Mouse (Mus musculus): ENCODE measurements around the gene Gabbr2. TPM values are rescaled to one million over a fixed set of nuclear protein-coding genes. Genes with fewer than 3 reads are reported as not detected.

The Gabbr2 gene
- polyA plus RNA-seq, 1 experiment from 2014 or later, result 13.9 TPM

DNA sequence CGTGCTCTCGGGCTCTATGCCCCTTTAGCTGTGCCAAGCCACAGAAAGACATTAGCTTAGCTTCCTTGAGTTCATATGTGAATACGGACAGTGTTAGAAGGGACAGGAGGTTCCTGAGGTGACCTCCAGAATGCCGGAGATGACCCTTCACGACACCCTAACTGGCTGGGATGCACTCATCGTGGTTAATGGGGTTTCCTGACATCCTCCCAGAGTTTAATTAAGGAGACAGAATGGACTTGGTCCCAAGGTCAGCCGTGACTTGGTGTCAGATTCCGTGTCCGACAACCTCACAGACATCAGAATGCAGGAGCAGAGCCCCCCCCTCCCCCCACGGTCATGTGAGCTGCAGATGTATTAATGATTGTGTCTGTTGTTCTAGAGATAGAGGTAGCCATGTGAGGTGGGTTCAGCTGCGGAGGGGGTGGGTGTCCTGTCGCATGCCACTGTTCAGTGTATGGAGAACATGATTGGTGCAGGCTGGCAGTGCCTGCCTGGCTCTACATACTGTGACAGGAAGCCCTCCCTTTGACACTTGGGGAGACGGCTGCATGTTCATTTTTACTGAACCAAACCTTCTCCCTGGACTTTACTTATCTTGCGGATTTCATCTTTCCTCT, 303.4 kb downstream of the Gabbr2 start:
- no peak for ATAC-seq
- WGBS, result 87% methylated on average over 14 of the region's 14 CpGs

DNA sequence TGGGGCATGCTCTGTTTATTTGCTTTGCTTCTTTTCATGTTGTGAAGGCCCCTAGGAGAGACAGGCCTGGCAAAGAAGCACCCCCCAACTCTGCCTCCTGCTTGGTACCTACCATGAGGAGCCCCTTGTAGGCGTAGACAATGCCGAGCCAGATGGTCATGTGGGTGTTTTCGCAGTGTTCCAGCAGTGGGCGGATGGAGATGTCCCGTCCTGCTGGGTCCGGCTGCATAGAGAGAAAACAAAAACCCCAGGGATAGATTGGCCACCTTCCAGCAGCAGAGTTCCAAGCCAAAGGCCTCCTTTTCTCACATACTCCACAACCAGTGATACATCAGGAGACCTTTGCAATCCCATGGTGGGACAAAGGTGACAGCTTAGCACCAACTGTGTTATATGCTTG, 307.5 kb downstream of the Gabbr2 start:
- ATAC-seq, result peak; percentile 59; the same call in 1 of the 2 replicates
- no peak overlapping the region for H3K4me3 ChIP-seq (ENCODE audit: low read depth, low read length)
- H3K36me3 ChIP-seq (ENCODE audit: control insufficient read depth, insufficient read depth, low read length), result peaks cover 14% of the 10 kb centered on the region
- H3K4me1 ChIP-seq (ENCODE audit: control insufficient read depth, insufficient read depth, low read length), result no peaks in the 10 kb centered on the region
- H3K9ac ChIP-seq (ENCODE audit: low read depth, low read length), result no peak overlapping the region
- H3K9me3 ChIP-seq (replicated peaks; ENCODE audit: control insufficient read depth, low read length, poor library complexity, severe bottlenecking), result no peaks in the 10 kb centered on the region
- H3K27me3 ChIP-seq (ENCODE audit: control insufficient read depth, insufficient read depth, low read depth, low read length), result no peaks in the 10 kb centered on the region
- H3K27ac ChIP-seq (ENCODE audit: low read length), result no peak overlapping the region; the same call in 1 of the 2 replicates
- H3K4me2 ChIP-seq (ENCODE audit: low read length), result no peak overlapping the region
- 56% methylated on average over 6 of the region's 6 CpGs for WGBS

More for the DNA sequence above, 303.4 kb downstream of the Gabbr2 start:
- Histone ChIP-seq H3K9me3 (replicated peaks; ENCODE audit: control insufficient read depth, low read length, poor library complexity, severe bottlenecking) (no peaks in the 10 kb centered on the region), H3K4me2 (ENCODE audit: low read length) (no peak overlapping the region), H3K9ac (ENCODE audit: low read depth, low read length) (no peak overlapping the region), H3K27ac (ENCODE audit: low read length) (no peak overlapping the region), H3K27me3 (ENCODE audit: control insufficient read depth, insufficient read depth, low read depth, low read length) (no peaks in the 10 kb centered on the region), H3K4me1 (ENCODE audit: control insufficient read depth, insufficient read depth, low read length) (no peaks in the 10 kb centered on the region), H3K4me3 (ENCODE audit: low read depth, low read length) (no peak overlapping the region), H3K36me3 (ENCODE audit: control insufficient read depth, insufficient read depth, low read length) (peaks cover 2% of the 10 kb centered on the region; the same call in 1 of the 2 replicates)

DNA sequence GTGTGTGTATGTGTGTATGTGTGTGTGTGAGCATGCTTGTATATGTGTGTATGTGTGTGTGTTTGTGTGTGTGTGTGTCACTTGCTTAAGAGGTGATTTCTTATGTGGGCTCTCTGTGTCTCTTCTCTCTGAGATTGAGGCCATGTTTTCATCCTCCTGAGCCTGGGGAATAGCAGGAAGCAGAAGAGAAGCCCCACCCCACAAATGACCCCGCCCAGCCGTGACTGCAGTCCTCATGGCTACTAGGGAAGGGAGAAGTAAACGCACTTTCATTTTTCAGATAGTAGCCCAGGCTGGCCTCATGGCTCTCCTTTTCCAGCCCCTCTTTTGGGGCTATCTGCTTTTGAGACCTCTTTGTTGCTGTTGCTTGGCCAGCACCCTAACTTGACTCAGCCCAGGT, 315.0 kb downstream of the Gabbr2 start:
- Histone ChIP-seq H3K9me3 (replicated peaks; ENCODE audit: control insufficient read depth, low read length, poor library complexity, severe bottlenecking) (no peaks in the 10 kb centered on the region), H3K4me3 (ENCODE audit: low read depth, low read length) (no peak overlapping the region), H3K4me2 (ENCODE audit: low read length) (no peak overlapping the region), H3K36me3 (ENCODE audit: control insufficient read depth, insufficient read depth, low read length) (peaks cover 29% of the 10 kb centered on the region), H3K27me3 (ENCODE audit: control insufficient read depth, insufficient read depth, low read depth, low read length) (no peaks in the 10 kb centered on the region), H3K27ac (ENCODE audit: low read length) (no peak overlapping the region), H3K9ac (ENCODE audit: low read depth, low read length) (no peak overlapping the region), H3K4me1 (ENCODE audit: control insufficient read depth, insufficient read depth, low read length) (no peaks in the 10 kb centered on the region)
- ATAC-seq, result no peak
- 70% methylated on average over 3 of the region's 3 CpGs for WGBS

DNA sequence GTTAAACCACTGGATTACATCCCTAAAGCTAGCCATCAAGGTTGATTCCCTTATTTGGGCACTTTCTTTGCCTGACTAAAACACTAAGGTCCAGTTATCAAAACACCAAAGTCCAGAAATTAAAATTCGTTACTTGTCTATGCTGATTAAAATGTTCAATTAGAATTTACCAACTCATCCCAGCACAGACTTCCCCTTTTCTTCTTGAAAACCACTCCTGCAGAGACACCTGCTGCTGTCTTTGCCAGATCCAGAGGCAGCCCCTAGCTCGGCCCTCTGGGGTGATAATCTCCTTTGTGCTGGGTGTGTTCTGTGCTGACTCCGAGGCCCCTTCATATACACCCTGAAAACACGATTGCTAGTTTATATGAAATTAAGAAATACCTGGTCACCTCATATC, 315.7 kb downstream of the Gabbr2 start:
- Histone ChIP-seq H3K4me3 (ENCODE audit: low read depth, low read length) (no peak overlapping the region), H3K27me3 (ENCODE audit: control insufficient read depth, insufficient read depth, low read depth, low read length) (no peaks in the 10 kb centered on the region), H3K9ac (ENCODE audit: low read depth, low read length) (no peak overlapping the region), H3K36me3 (ENCODE audit: control insufficient read depth, insufficient read depth, low read length) (peaks cover 31% of the 10 kb centered on the region), H3K4me2 (ENCODE audit: low read length) (no peak overlapping the region), H3K9me3 (replicated peaks; ENCODE audit: control insufficient read depth, low read length, poor library complexity, severe bottlenecking) (no peaks in the 10 kb centered on the region), H3K4me1 (ENCODE audit: control insufficient read depth, insufficient read depth, low read length) (no peaks in the 10 kb centered on the region), H3K27ac (ENCODE audit: low read length) (no peak overlapping the region)
- ATAC-seq, result no peak
- WGBS, result 26% methylated on average over 4 of the region's 4 CpGs

DNA sequence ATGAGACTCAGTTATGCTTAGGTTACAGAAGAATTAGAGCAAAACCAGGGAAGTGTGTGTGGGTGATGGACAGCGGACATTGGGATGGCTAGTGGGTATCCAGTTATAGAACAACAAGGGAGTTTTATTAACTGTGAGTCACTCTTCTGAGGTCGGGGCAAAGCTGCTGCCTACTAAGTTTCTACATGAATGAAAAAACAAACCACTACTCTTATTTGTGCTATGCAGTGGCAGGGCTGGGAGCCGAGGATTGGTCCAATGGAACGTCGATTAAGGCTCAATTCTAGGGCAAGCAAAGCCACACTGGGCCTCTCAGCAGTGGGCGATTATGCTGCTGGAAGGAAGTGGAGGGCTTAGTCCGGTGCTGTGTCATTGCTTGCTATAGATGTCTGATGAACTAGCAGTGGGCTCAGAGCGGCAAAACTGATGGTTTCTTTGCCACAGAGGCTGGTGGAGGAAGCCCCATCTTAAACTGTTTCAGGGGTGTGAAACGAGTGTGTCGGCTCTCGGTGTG, 316.3 kb downstream of the Gabbr2 start:
- Histone ChIP-seq H3K27ac (ENCODE audit: low read length) (no peak overlapping the region), H3K9ac (ENCODE audit: low read depth, low read length) (no peak overlapping the region), H3K9me3 (replicated peaks; ENCODE audit: control insufficient read depth, low read length, poor library complexity, severe bottlenecking) (no peaks in the 10 kb centered on the region), H3K36me3 (ENCODE audit: control insufficient read depth, insufficient read depth, low read length) (peaks cover 27% of the 10 kb centered on the region), H3K4me2 (ENCODE audit: low read length) (no peak overlapping the region), H3K27me3 (ENCODE audit: control insufficient read depth, insufficient read depth, low read depth, low read length) (no peaks in the 10 kb centered on the region), H3K4me1 (ENCODE audit: control insufficient read depth, insufficient read depth, low read length) (no peaks in the 10 kb centered on the region), H3K4me3 (ENCODE audit: low read depth, low read length) (no peak overlapping the region)
- WGBS, result 54% methylated on average over 11 of the region's 11 CpGs
- no peak for ATAC-seq

DNA sequence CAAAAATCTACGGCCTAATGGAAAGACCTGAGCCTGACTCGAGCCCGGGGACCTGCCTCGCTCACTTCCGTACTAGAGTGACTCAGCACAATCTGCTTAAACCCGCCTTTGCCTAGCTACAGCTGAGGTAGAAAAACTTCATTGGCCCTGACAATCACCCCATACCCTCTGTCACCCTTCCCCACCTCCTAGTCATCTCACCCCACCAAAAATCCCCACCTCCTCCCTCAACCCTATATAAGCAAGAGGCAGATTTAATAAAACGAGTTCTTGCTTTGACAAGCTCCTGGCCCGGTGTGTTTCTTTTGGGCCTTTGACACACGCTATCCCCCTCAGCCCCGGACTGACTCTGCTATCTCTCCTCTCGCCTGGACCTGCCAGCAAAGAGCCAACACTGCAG, 323.1 kb downstream of the Gabbr2 start:
- no peak overlapping the region for H3K9ac ChIP-seq (ENCODE audit: low read depth, low read length)
- no peaks in the 10 kb centered on the region for H3K27me3 ChIP-seq (ENCODE audit: control insufficient read depth, insufficient read depth, low read depth, low read length)
- no peak overlapping the region; the same call in 1 of the 2 replicates for H3K27ac ChIP-seq (ENCODE audit: low read length)
- ATAC-seq, result no peak
- H3K9me3 ChIP-seq (replicated peaks; ENCODE audit: control insufficient read depth, low read length, poor library complexity, severe bottlenecking), result no peaks in the 10 kb centered on the region
- H3K36me3 ChIP-seq (ENCODE audit: control insufficient read depth, insufficient read depth, low read length), result peaks cover 18% of the 10 kb centered on the region
- no peak overlapping the region for H3K4me3 ChIP-seq (ENCODE audit: low read depth, low read length)
- 64% methylated on average over 11 of the region's 11 CpGs for WGBS
- H3K4me1 ChIP-seq (ENCODE audit: control insufficient read depth, insufficient read depth, low read length), result peaks cover 6% of the 10 kb centered on the region; the same call in 1 of the 2 replicates
- H3K4me2 ChIP-seq (ENCODE audit: low read length), result no peak overlapping the region

DNA sequence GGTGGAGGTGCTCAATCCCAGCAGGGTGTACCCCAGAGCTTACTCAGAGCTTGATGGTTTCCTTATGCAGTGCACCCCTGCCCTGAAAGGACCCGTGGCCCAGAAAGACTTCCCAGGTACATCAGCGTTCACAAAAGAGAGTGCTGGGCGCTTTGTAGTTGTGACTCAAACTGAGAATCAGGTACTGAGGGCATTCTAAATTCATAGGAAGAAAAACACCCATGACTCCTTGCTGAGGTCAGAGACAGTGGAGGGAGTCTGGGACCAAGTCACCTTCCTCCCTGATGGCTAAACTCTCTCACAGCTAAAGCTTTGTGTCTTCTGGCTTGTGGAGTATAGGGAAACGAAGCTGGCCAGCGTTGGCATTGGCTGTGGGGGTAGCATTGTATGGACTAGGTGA, 325.3 kb downstream of the Gabbr2 start:
- no peak for ATAC-seq
- no peak overlapping the region for H3K9ac ChIP-seq (ENCODE audit: low read depth, low read length)
- 64% methylated on average over 5 of the region's 5 CpGs for WGBS

DNA sequence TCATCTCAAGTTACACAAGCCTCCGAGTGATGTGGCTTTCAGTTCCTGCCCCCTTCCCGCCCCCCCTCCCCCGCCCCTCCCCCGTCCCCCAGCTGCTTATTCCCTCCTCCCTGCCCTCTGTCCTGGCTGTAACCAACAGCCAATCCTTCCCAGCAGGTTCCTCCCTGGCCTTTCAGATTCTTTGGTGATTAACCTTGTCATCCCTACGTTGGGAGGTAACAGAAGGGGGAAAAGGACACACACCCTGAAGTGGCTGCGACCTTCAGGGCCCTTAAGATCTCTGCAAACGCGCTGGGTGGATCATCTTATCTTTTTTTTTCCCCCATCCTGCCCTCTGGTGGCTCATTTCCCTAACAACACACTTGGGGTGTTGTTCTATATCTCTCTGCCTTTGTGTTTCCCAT, 326.3 kb downstream of the Gabbr2 start:
- ATAC-seq, result no peak
- H3K9me3 ChIP-seq (replicated peaks; ENCODE audit: control insufficient read depth, low read length, poor library complexity, severe bottlenecking), result no peaks in the 10 kb centered on the region
- H3K4me1 ChIP-seq (ENCODE audit: control insufficient read depth, insufficient read depth, low read length), result peaks cover 6% of the 10 kb centered on the region; the same call in 1 of the 2 replicates
- no peak overlapping the region for H3K4me3 ChIP-seq (ENCODE audit: low read depth, low read length)
- H3K27me3 ChIP-seq (ENCODE audit: control insufficient read depth, insufficient read depth, low read depth, low read length), result no peaks in the 10 kb centered on the region
- peaks cover 8% of the 10 kb centered on the region; the same call in 1 of the 2 replicates for H3K36me3 ChIP-seq (ENCODE audit: control insufficient read depth, insufficient read depth, low read length)
- H3K9ac ChIP-seq (ENCODE audit: low read depth, low read length), result no peak overlapping the region
- H3K27ac ChIP-seq (ENCODE audit: low read length), result no peak overlapping the region
- 1% methylated on average over 5 of the region's 8 CpGs for WGBS
- H3K4me2 ChIP-seq (ENCODE audit: low read length), result no peak overlapping the region

More for the DNA sequence above, 325.3 kb downstream of the Gabbr2 start:
- Histone ChIP-seq H3K9me3 (replicated peaks; ENCODE audit: control insufficient read depth, low read length, poor library complexity, severe bottlenecking) (no peaks in the 10 kb centered on the region), H3K4me3 (ENCODE audit: low read depth, low read length) (no peak overlapping the region), H3K4me1 (ENCODE audit: control insufficient read depth, insufficient read depth, low read length) (peaks cover 6% of the 10 kb centered on the region; the same call in 1 of the 2 replicates), H3K27me3 (ENCODE audit: control insufficient read depth, insufficient read depth, low read depth, low read length) (no peaks in the 10 kb centered on the region), H3K36me3 (ENCODE audit: control insufficient read depth, insufficient read depth, low read length) (peaks cover 13% of the 10 kb centered on the region), H3K27ac (ENCODE audit: low read length) (no peak overlapping the region), H3K4me2 (ENCODE audit: low read length) (no peak overlapping the region)

All from midbrain, embryonic 16.5 days (tissue).